Mouse (Mus musculus) forebrain, embryonic 16.5 days (tissue): ENCODE measurements around the gene Tgfbr3l. TPM values are rescaled to one million over a fixed set of nuclear protein-coding genes. Genes with fewer than 3 reads are reported as not detected.

Source experiments
- ATAC-seq: fragments of 200-750 bp; cut with Nextera tagmentation; 2 replicates; pipeline ENCODE4 v1.8.0; 2017; ENCODE audit warnings: mild to moderate bottlenecking, moderate library complexity
- H3K27ac ChIP-seq: fragments of 300-500 bp; sonication (generic); 2 replicates; pipeline ENCODE4 v1.5.1; 2014; ENCODE audit warnings: low read length, control low read depth
- H3K27me3 ChIP-seq: fragments of 300-500 bp; sonication (generic); replicated peaks from 2 replicates; pipeline ENCODE4 v1.6.1; 2014; ENCODE audit warnings: low read length; ENCODE audit not compliant: control insufficient read depth, insufficient read depth
- H3K36me3 ChIP-seq: fragments of 300-500 bp; sonication (generic); 2 replicates; pipeline ENCODE4 v1.6.1; 2014; ENCODE audit not compliant: control insufficient read depth, insufficient read depth
- H3K4me1 ChIP-seq: fragments of 300-500 bp; sonication (generic); replicated peaks from 2 replicates; pipeline ENCODE4 v1.6.1; 2014; ENCODE audit warnings: low read length; ENCODE audit not compliant: control insufficient read depth, insufficient read depth
- H3K4me2 ChIP-seq: fragments of 300-500 bp; sonication (generic); 2 replicates; pipeline ENCODE4 v1.6.1; 2014; ENCODE audit warnings: mild to moderate bottlenecking, low read length, control low read depth
- H3K4me3 ChIP-seq: fragments of 300-500 bp; sonication (generic); replicated peaks from 2 replicates; pipeline ENCODE4 v1.5.1; 2014; ENCODE audit warnings: mild to moderate bottlenecking, low read length, control low read depth
- H3K9ac ChIP-seq: fragments of 300-500 bp; sonication (generic); replicated peaks from 2 replicates; pipeline ENCODE4 v1.6.1; 2014; ENCODE audit warnings: low read depth, low read length, control low read depth
- H3K9me3 ChIP-seq: fragments of 300-500 bp; sonication (generic); 2 replicates; pipeline ENCODE4 v1.6.1; 2016; ENCODE audit warnings: low read length; ENCODE audit not compliant: control insufficient read depth
- WGBS: fragments of 180-500 bp; shearing (Covaris S2); extraction: QIAGEN DNeasy Blood & Tissue Kit; methylation state at CpG from one replicate; pipeline ENCODE4 v1.1.7; 2014; 5-methylcytosine and 5-hydroxymethylcytosine counted together
- polyA plus RNA-seq: library from polyadenylated mRNA; unstranded; fragments of >200 nt; fragmentation: Nextera tagmentation; extraction: Ambion mirVana; gene quantifications from 2 replicates; pipeline ENCODE4 v1.2.1, GENCODE M21; 2015

The Tgfbr3l gene
- polyA plus RNA-seq, 1 experiment from 2014 or later: 3.3 TPM

DNA sequence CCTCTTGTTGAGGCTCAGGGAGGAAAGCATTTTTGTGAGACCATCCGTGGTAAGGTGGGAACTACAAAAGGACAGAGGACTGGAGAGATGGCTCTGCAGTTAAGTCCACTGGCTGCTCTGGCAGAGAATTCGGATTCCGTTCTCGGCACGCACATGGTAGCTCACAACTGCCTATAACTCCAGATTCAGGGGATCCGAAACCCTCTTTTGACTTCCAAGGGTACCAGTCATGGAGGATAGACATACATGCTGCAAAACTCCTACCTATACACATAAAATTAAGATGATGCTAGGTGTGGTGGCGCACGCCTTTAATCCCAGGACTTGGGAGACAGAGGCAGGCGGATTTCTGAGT is 28.1 kb downstream of the Tgfbr3l start:
- ATAC-seq: no peak
- H3K36me3 ChIP-seq: peaks cover 9% of the 10 kb centered on the region; the same call in 1 of the 2 replicates
- peak overlapping the region; percentile 66 for H3K4me3 ChIP-seq
- peak overlapping the region; percentile 73 for H3K9ac ChIP-seq
- no peaks in the 10 kb centered on the region for H3K27me3 ChIP-seq
- peak overlapping the region; percentile 84 for H3K27ac ChIP-seq
- 25% methylated on average over 9 of the region's 9 CpGs for WGBS
- H3K4me2 ChIP-seq: peak overlapping the region; percentile 61
- no peaks in the 10 kb centered on the region for H3K9me3 ChIP-seq
- peaks cover 11% of the 10 kb centered on the region for H3K4me1 ChIP-seq

- Histone ChIP-seq H3K4me3 (no peak overlapping the region), H3K36me3 (peaks cover 30% of the 10 kb centered on the region), H3K4me1 (no peaks in the 10 kb centered on the region), H3K27ac (no peak overlapping the region), H3K9me3 (no peaks in the 10 kb centered on the region), H3K4me2 (no peak overlapping the region), H3K9ac (no peak overlapping the region), H3K27me3 (no peaks in the 10 kb centered on the region)
- 91% methylated on average over 5 of the region's 5 CpGs for WGBS
- ATAC-seq: no peak
Measured at GRCm38 (mm10) chr8:4292738-4293137, 44.7 kb downstream of the Tgfbr3l start.

DNA sequence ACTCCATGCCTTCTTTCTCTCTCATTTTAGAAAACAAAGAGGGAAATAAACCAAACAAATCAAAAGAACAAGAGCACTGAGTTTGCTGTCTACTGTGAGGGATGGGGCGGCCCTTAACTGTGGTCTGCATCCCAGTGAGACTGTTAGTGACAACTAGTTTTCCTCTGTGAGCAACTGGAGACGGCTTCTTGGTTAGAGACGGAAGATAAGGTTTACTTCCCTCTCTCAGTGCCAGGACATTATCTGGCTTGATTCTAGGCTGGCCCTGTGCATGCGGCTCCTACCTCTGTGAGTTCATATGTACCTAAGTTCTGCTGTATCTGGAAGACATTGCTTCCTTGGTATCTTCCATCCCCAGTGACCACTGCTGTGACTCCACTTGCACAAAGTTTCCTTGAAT is 49.8 kb downstream of the Tgfbr3l start:
- Histone ChIP-seq H3K27me3 (no peaks in the 10 kb centered on the region), H3K36me3 (peaks cover 51% of the 10 kb centered on the region), H3K27ac (no peak overlapping the region), H3K4me3 (no peak overlapping the region), H3K9me3 (no peaks in the 10 kb centered on the region), H3K4me2 (no peak overlapping the region), H3K4me1 (no peaks in the 10 kb centered on the region), H3K9ac (no peak overlapping the region)
- WGBS: 96% methylated on average over 4 of the region's 4 CpGs
- no peak for ATAC-seq

Other genes starting within 250 kb of the Tgfbr3l start
- 0.25 TPM in 1 of 2 replicates, not detected in the other for gene Cd209f, start 142.4 kb upstream of the Tgfbr3l start, polyA plus RNA-seq
- gene Cd209g, start 114.1 kb upstream of the Tgfbr3l start, polyA plus RNA-seq: not detected in 2 replicates
- gene Evi5l, start 81.6 kb upstream of the Tgfbr3l start, polyA plus RNA-seq: 97.4 and 117 TPM in 2 replicates
- 47.7 and 49.0 TPM in 2 replicates for gene Prr36, start 30.8 kb upstream of the Tgfbr3l start, polyA plus RNA-seq
- gene Lrrc8e, start 21.4 kb upstream of the Tgfbr3l start, polyA plus RNA-seq: 0.05 TPM in 1 of 2 replicates, not detected in the other
- 24.3 and 28.9 TPM in 2 replicates for gene Map2k7, start 9.5 kb upstream of the Tgfbr3l start, polyA plus RNA-seq
- gene Gm49320, start 9.3 kb upstream of the Tgfbr3l start, polyA plus RNA-seq: 0.98 and 1.3 TPM in 2 replicates
- gene Snapc2, start 4.9 kb downstream of the Tgfbr3l start, polyA plus RNA-seq: 65.8 and 69.8 TPM in 2 replicates
- 417 and 424 TPM in 2 replicates for gene Ctxn1, start 11.1 kb downstream of the Tgfbr3l start, polyA plus RNA-seq
- gene Timm44, start 27.7 kb downstream of the Tgfbr3l start, polyA plus RNA-seq: 41.1 and 44.5 TPM in 2 replicates
- gene Ccl25, start 77.0 kb downstream of the Tgfbr3l start, polyA plus RNA-seq: 17.1 and 21.6 TPM in 2 replicates
- gene Elavl1, start 77.2 kb downstream of the Tgfbr3l start, polyA plus RNA-seq: 127 and 150 TPM in 2 replicates
- gene Cers4, start 244.8 kb downstream of the Tgfbr3l start, polyA plus RNA-seq: 35.7 and 43.9 TPM in 2 replicates